Mouse (Mus musculus): ENCODE results near the gene Prss32. TPM values are rescaled to one million over a fixed set of nuclear protein-coding genes. Genes with fewer than 3 reads are reported as not detected.

Gene Prss32
- polyA plus RNA-seq, 1 experiment: not detected

GRCm38 (mm10) chr17:23825591-23825990 lies 18.1 kb upstream of the Prss32 start:
- TF ChIP-seq GATA1 (IDR thresholded peaks at IDR 0.05; ENCODE audit: low read length): no peak

GRCm38 (mm10) chr17:23828271-23829001 lies 15.2 kb upstream of the Prss32 start:
- no peak for TF ChIP-seq GATA1 (IDR thresholded peaks at IDR 0.05; ENCODE audit: low read length)

- TF ChIP-seq GATA1 (IDR thresholded peaks at IDR 0.05; ENCODE audit: low read length): no peak
These were observed 14.5 kb upstream of the Prss32 start, which contains the start of gene Elob for GRCm38 (mm10) chr17:23829064-23829619. Gene Elob, minus strand, starts transcription at chr17:23829136.

- TF ChIP-seq GATA1 (IDR thresholded peaks at IDR 0.05; ENCODE audit: low read length): no peak
These were observed 12.5 kb upstream of the Prss32 start for GRCm38 (mm10) chr17:23831201-23831600.

- TF ChIP-seq GATA1 (IDR thresholded peaks at IDR 0.05; ENCODE audit: low read length): no peak
These were observed 7.6 kb upstream of the Prss32 start, which contains the start of gene Prss33 for GRCm38 (mm10) chr17:23836006-23836575. Gene Prss33, minus strand, starts transcription at chr17:23836056.

- TF ChIP-seq GATA1 (IDR thresholded peaks at IDR 0.05; ENCODE audit: low read length): no peak
These were observed 2.5 kb upstream of the Prss32 start for GRCm38 (mm10) chr17:23841145-23841544.

- TF ChIP-seq GATA1 (IDR thresholded peaks at IDR 0.05; ENCODE audit: low read length): no peak
These were observed 379 bp upstream of the Prss32 start for GRCm38 (mm10) chr17:23843141-23843811.

- no peak for TF ChIP-seq GATA1 (IDR thresholded peaks at IDR 0.05; ENCODE audit: low read length)
These were observed 6.4 kb downstream of the Prss32 start for GRCm38 (mm10) chr17:23850028-23850427.

GRCm38 (mm10) chr17:23850853-23851749 lies 7.4 kb downstream of the Prss32 start:
- TF ChIP-seq GATA1 (IDR thresholded peaks at IDR 0.05; ENCODE audit: low read length): no peak

GRCm38 (mm10) chr17:23853292-23853691 lies 9.6 kb downstream of the Prss32 start:
- TF ChIP-seq GATA1 (IDR thresholded peaks at IDR 0.05; ENCODE audit: low read length): no peak

GRCm38 (mm10) chr17:23854229-23854765 lies 10.6 kb downstream of the Prss32 start:
- no peak for TF ChIP-seq GATA1 (IDR thresholded peaks at IDR 0.05; ENCODE audit: low read length)

- TF ChIP-seq GATA1 (IDR thresholded peaks at IDR 0.05; ENCODE audit: low read length): no peak
These were observed 13.5 kb downstream of the Prss32 start for GRCm38 (mm10) chr17:23857193-23857592.

- TF ChIP-seq GATA1 (IDR thresholded peaks at IDR 0.05; ENCODE audit: low read length): no peak
These were observed 14.3 kb downstream of the Prss32 start for GRCm38 (mm10) chr17:23857913-23858312.

- TF ChIP-seq GATA1 (IDR thresholded peaks at IDR 0.05; ENCODE audit: low read length): no peak
These were observed 19.3 kb downstream of the Prss32 start for GRCm38 (mm10) chr17:23862926-23863325.

- no peak for TF ChIP-seq GATA1 (IDR thresholded peaks at IDR 0.05; ENCODE audit: low read length)
These were observed 24.1 kb downstream of the Prss32 start, which contains the start of gene Prss21 for GRCm38 (mm10) chr17:23867756-23868155. Gene Prss21, plus strand, starts transcription at chr17:23868056.
